Mouse (Mus musculus) regulatory T cell (primary cell): ENCODE data around the gene A730071L15Rik.

Experiments
- in situ Hi-C: fragments of 300-600 bp; cut with MboI, MseI; formaldehyde crosslinking; loops from one replicate; pipeline ENCODE4 v1.15.1; 2025; ENCODE audit warnings: high pct_unique_total_duplicates

Gene A730071L15Rik

GRCm38 (mm10) chr11:6180811-6181399 is 18.9 kb upstream of the A730071L15Rik start:
- in situ Hi-C loops: no loop called here

DNA sequence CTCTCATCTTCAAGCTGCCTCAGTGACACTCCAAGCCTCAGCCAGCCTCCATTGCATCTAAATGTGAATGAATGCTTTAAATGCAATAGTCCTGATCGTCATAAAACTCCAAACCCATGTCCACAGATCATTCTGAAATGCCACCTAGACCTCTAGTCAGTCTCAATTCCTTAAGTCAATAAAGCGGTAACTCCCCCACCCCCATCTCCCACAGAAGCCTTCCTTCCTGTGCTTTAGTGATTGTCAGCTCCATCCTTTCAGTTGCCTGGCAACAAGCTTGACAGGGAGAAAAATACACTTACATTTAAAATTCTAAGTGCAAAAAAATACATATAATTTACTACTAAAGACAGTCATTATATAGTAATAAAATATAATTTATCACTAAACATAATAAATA is 16.6 kb upstream of the A730071L15Rik start:
- in situ Hi-C loops: no loop called here

- in situ Hi-C loops: no loop called here
Observed at GRCm38 (mm10) chr11:6184202-6184935, 15.5 kb upstream of the A730071L15Rik start.

- in situ Hi-C loops: no loop called here
Observed at GRCm38 (mm10) chr11:6187399-6187798, 12.4 kb upstream of the A730071L15Rik start.

DNA sequence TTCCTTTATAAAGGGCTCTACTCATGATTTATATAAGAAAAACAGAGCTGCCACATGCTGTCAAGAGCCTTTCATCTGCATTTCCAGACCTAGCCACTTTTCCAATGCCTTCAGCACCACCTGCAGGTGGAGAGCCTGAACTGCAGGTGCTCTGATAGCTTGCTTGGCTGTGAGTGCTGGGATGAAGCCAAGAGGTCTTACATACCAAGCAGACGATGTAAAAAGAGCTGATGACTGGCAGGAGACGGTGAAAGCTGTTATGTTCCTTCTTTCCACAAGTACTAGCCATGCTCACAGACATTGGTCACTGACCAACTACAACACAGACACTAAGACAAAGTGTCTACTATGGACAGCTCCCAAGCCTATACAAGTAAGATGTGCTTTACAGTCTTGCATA is 12.0 kb upstream of the A730071L15Rik start:
- in situ Hi-C loops: no loop called here

DNA sequence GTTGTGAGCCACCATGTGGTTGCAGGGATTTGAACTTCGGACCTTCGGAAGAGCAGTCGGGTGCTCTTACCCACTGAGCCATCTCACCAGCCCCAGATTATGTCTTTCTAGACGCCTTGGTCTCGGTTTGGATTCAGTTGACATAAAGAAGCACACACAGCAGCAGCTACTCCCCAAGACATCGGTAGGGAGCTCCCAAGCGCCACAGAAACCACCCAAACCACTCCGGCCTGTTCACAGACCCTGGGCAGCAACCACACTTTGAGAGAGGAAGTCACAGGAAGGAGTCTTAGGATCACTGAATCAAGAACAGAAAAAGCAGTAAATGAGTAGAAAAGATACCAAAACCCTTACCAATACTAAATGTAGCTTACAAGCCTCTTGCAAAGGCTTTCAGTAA is 3.0 kb upstream of the A730071L15Rik start:
- in situ Hi-C loops: no loop called here

DNA sequence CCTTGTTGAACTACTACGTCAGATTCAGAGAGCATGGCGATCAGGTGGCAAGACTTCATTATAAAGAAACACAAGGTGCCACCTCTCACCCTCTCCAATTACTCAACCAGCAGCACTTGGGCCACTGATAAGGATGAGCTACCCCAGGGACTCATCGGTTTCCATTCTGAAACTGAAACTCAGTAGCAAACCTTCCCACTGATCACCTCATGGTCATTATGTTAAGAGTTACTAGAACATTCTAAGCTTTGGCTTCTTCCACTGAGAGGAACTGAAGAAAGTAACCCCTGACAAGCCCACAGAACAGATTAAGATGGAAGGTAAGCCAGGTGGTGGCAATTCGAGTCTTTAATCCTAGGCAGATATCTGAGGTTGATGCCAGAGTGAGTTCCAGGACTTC is 1.4 kb upstream of the A730071L15Rik start:
- in situ Hi-C loops: no loop called here

DNA sequence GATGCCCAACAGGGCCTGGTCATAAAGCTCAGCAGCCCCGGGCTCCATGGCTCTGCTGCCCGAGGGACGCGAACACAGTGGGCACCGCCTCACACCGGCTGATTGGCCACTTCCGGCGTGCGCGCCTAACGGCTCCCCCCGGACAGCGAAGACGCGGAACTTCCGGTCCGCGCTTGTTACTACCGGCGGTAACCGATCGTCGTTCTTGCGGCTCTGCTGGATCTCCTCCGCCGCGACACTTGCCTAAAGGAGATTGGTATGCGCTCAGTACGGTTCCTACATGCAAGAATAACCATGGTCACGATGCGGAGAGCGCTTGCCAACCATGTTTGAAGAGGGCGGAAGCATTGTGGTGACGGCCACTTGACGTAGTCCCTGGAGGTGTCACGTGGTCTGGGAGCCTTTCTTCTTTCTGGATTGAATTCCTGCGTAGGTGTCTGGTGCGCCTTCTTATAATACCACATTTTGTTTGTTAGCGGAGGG is 299 bp downstream of the A730071L15Rik start, which contains the start of gene Nudcd3:
TSS of gene Nudcd3 (minus strand) at position 329 of the 483 bp plus-strand sequence.
- in situ Hi-C loops: loop anchor here (5.0 kb wide), 1 partner anchor 62 kb away; no protein-coding TSS in a partner anchor

- in situ Hi-C loops: loop anchor here (5.0 kb wide), 1 partner anchor 62 kb away; no protein-coding TSS in a partner anchor
Observed at GRCm38 (mm10) chr11:6200570-6200969, 741 bp downstream of the A730071L15Rik start.

DNA sequence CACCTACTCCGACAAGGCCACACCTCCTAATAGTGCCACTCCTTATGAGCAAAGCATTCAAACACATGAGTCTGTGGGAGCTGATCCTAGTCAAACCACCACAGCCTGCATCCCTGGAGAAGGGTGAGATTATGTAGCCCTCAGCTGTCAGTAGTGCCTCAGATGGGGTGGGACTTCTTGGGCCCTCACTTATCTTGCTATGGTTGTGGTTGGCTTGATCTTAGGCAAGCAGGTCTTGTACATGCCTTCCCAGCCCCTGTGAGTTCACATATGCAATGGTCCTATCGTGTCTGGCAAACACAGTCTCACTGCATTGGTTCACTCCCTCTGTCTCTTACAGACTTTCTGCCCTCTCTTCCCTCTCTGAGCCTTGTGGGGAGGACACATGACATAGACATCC is 7.3 kb downstream of the A730071L15Rik start:
- in situ Hi-C loops: no loop called here

- in situ Hi-C loops: no loop called here
Observed at GRCm38 (mm10) chr11:6208158-6208557, 8.3 kb downstream of the A730071L15Rik start.

GRCm38 (mm10) chr11:6216834-6217233 is 17.0 kb downstream of the A730071L15Rik start:
- in situ Hi-C loops: no loop called here

DNA sequence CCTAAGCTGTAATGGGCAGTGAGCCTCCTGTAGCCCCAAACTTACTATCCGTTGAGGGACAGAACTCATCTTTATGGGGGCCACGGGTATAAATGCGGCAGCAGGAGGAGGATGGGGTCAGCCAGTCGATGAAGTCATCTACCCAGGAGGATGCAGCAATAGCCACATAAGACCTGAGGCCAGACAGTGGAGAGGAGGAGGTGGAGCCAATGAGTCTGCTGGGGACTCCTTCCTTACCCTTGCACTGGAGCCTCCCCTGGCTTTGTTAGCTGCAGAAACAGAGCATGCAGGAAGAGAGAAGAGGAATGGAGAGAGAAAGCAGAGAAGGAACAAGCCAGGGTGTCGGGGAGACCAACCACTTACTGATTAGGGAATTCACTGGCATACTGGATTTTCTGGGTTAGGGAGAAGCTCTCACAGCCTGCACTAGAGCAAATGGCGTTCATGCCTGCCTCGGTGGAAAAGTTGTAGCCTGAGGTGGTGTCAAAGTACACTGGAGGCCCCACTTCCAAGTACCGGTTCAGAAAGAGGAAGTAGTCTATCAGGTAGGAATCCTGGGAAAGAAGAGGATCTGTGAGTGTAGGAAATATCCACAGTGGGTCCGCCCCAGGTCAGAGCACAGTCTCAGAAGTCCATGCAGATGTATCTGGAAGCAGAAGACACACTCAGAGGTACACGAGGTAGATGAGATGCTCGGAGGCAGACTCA is 18.5 kb downstream of the A730071L15Rik start:
- in situ Hi-C loops: no loop called here

- in situ Hi-C loops: no loop called here
Observed at GRCm38 (mm10) chr11:6219967-6220366, 20.1 kb downstream of the A730071L15Rik start.

GRCm38 (mm10) chr11:6222187-6222586 is 22.4 kb downstream of the A730071L15Rik start:
- in situ Hi-C loops: no loop called here

- in situ Hi-C loops: no loop called here
Observed at GRCm38 (mm10) chr11:6224541-6225229, 24.9 kb downstream of the A730071L15Rik start.

- in situ Hi-C loops: no loop called here
Observed at GRCm38 (mm10) chr11:6230012-6230411, 30.2 kb downstream of the A730071L15Rik start, which contains the start of gene Npc1l1. TSS of gene Npc1l1 (minus strand) at chr11:6230143.

DNA sequence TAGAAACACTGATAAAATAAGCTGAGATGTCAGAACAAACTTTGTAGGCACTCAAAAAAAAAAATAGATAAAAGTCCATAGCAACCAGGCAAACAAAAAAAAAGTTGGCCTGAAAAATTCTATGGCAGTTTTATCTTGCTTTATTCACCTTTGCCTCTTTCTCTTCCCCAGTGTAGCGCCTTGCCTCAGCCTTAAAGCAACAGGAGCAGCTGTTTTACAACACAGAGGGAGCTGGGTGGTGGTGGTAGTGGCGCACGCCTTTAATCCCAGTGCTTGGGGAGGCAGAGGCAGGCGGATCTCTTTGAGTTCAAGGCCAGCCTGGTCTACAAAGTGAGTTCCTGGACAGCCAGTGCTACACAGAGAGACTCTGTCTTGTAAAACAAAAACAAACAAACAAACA is 33.2 kb downstream of the A730071L15Rik start:
- in situ Hi-C loops: no loop called here

GRCm38 (mm10) chr11:6244707-6245106 is 44.9 kb downstream of the A730071L15Rik start:
- in situ Hi-C loops: no loop called here
